12 mouse cellular contexts compared by ENCODE assay signal in the genomic region with DNA sequence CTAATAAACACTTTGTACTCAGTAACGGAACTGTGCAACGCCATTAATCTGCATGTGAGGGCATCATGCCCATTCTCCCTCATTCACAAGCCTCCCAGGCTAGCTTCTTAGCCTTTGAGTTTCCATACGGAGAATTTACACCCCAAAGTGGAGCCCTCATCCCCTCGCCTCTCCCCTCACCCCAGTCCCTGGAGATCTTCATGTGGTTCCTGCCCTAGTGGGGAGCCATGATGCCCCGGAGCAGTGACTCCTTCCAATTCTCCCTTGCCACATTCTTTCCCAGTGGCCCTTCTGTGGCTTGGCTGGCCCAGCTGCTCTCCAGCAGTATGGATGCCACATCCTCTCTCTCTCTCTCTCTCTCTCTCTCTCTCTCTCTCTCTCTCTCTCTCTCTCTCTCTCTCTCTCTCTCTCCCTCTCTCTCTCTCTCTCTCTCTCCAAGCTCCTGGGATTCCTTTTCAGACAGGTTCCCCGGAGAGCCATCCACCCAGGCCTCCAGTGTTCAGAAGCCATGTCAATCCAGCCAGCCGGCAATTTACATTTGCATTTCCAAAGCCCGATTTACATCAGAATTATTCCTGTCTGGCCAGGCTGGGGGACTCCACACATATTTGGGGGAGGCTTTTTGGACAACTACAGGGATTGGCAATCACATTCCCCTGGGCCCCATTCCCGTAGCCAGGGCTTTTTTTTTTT.
DNase-seq lines count a peak whose midpoint lies in the region; ATAC-seq and TF ChIP-seq lines count a peak whose summit lies in the region.
"Had no signal": no experiment of that assay in that cellular context is flagged by ENCODE, and none has a peak within 500 bp of the region (broad histone marks: within the 10 kb centered on the region; RNA-seq: fewer than 3 reads in every experiment).

No protein-coding gene starts in this region.

- DNase-seq in heart, embryonic 10.5 days (ENCODE audit: low spot score): peak; percentile 68
- DNase-seq in heart, adult 2 months: no peak
- no peak for DNase-seq in lung, postnatal 14 days
- no peak for DNase-seq in cerebellum, adult 8-10 months
- DNase-seq in right cerebral cortex, adult 2 months (ENCODE audit: low spot score in 2 of 2): no peak
- DNase-seq: cerebellum, adult 9-10 months; gastrocnemius, postnatal 14 days; kidney, postnatal 25 days had no signal

- WGBS in heart, embryonic 10.5 days: 72% methylated on average over 9 of the region's 9 CpGs
- WGBS in heart, adult 2 months: 75% methylated on average over 9 of the region's 9 CpGs
- 47% methylated on average over 9 of the region's 9 CpGs for WGBS in forebrain, embryonic 12.5 days
- 28% methylated on average over 9 of the region's 9 CpGs for WGBS in hindbrain, embryonic 16.5 days
- WGBS in neural tube, embryonic 12.5 days: 36% methylated on average over 9 of the region's 9 CpGs

- no peaks in the 10 kb centered on the region for H3K79me2 ChIP-seq in heart, adult 2 months (replicated peaks; ENCODE audit: control insufficient read depth, insufficient read depth, low read length)

- no peak overlapping the region for H3K9ac ChIP-seq in heart, adult 2 months (ENCODE audit: low read depth, low read length)
- H3K9ac ChIP-seq in forebrain, embryonic 12.5 days: no peak overlapping the region
- H3K9ac ChIP-seq in hindbrain, embryonic 16.5 days (ENCODE audit: low read depth, low read length): no peak overlapping the region
- no peak overlapping the region for H3K9ac ChIP-seq in neural tube, embryonic 12.5 days

- ATAC-seq in forebrain, embryonic 12.5 days (ENCODE audit: low FRiP score): peak; percentile 87
- peak; percentile 77 for ATAC-seq in hindbrain, embryonic 16.5 days
- peak; percentile 71 for ATAC-seq in neural tube, embryonic 12.5 days (ENCODE audit: low FRiP score, low read depth)
- ATAC-seq: inflammation-experienced regulatory T-cells, adult 6 months had no signal

- no peak for TF ChIP-seq EP300 in heart, adult 2 months (IDR thresholded peaks at IDR 0.05; ENCODE audit: insufficient read depth, low read depth, low read length)

- no peaks in the 10 kb centered on the region for H3K36me3 ChIP-seq in heart, embryonic 10.5 days
- no peaks in the 10 kb centered on the region for H3K36me3 ChIP-seq in heart, adult 2 months (ENCODE audit: control insufficient read depth, insufficient read depth, low read length)
- H3K36me3 ChIP-seq in forebrain, embryonic 12.5 days (replicated peaks): no peaks in the 10 kb centered on the region
- H3K36me3 ChIP-seq in hindbrain, embryonic 16.5 days (ENCODE audit: control insufficient read depth, insufficient read depth, low read length): no peaks in the 10 kb centered on the region
- H3K36me3 ChIP-seq in neural tube, embryonic 12.5 days: no peaks in the 10 kb centered on the region

- no peak overlapping the region for H3K4me2 ChIP-seq in forebrain, embryonic 12.5 days
- H3K4me2 ChIP-seq in hindbrain, embryonic 16.5 days (ENCODE audit: low read length): no peak overlapping the region
- no peak overlapping the region for H3K4me2 ChIP-seq in neural tube, embryonic 12.5 days (replicated peaks)

- H3K27me3 ChIP-seq in heart, embryonic 10.5 days (ENCODE audit: insufficient read depth, poor library complexity, severe bottlenecking): peaks cover 62% of the 10 kb centered on the region
- H3K27me3 ChIP-seq in heart, adult 2 months (ENCODE audit: control insufficient read depth, insufficient read depth, low read length): no peaks in the 10 kb centered on the region
- H3K27me3 ChIP-seq in forebrain, embryonic 12.5 days: peaks cover 52% of the 10 kb centered on the region
- H3K27me3 ChIP-seq in hindbrain, embryonic 16.5 days (replicated peaks; ENCODE audit: control insufficient read depth, insufficient read depth, low read length): peaks cover 2% of the 10 kb centered on the region; the same call in 1 of the 2 replicates
- no peaks in the 10 kb centered on the region; the same call in 1 of the 2 replicates for H3K27me3 ChIP-seq in neural tube, embryonic 12.5 days (replicated peaks)

- no peak overlapping the region for H3K27ac ChIP-seq in heart, embryonic 10.5 days
- no peak overlapping the region for H3K27ac ChIP-seq in heart, adult 2 months
- peak overlapping the region; percentile 61 for H3K27ac ChIP-seq in forebrain, embryonic 12.5 days
- H3K27ac ChIP-seq in hindbrain, embryonic 16.5 days (ENCODE audit: low read depth, low read length): no peak overlapping the region
- H3K27ac ChIP-seq in neural tube, embryonic 12.5 days: no peak overlapping the region

- TF ChIP-seq CTCF in heart, adult 2 months (IDR thresholded peaks at IDR 0.05): no peak

- no peak for TF ChIP-seq POLR2A in heart, adult 2 months (IDR thresholded peaks at IDR 0.05; ENCODE audit: insufficient read depth, low read depth, low read length)

- intact Hi-C loops in heart, adult 2 months (cut with DNase I): no loop called here

- H3K4me3 ChIP-seq in heart, embryonic 10.5 days: no peak overlapping the region
- H3K4me3 ChIP-seq in heart, adult 2 months: no peak overlapping the region
- H3K4me3 ChIP-seq in forebrain, embryonic 12.5 days (replicated peaks): no peak overlapping the region
- no peak overlapping the region for H3K4me3 ChIP-seq in hindbrain, embryonic 16.5 days (ENCODE audit: low read length)
- H3K4me3 ChIP-seq in neural tube, embryonic 12.5 days: no peak overlapping the region

- peaks cover 15% of the 10 kb centered on the region for H3K4me1 ChIP-seq in heart, embryonic 10.5 days
- peaks cover 2% of the 10 kb centered on the region; the same call in 1 of the 2 replicates for H3K4me1 ChIP-seq in heart, adult 2 months (ENCODE audit: control insufficient read depth, insufficient read depth, low read length)
- peaks cover 8% of the 10 kb centered on the region for H3K4me1 ChIP-seq in forebrain, embryonic 12.5 days
- H3K4me1 ChIP-seq in hindbrain, embryonic 16.5 days (ENCODE audit: control insufficient read depth, insufficient read depth, low read depth, low read length): no peaks in the 10 kb centered on the region
- H3K4me1 ChIP-seq in neural tube, embryonic 12.5 days: no peaks in the 10 kb centered on the region; the same call in 1 of the 2 replicates

- H3K9me3 ChIP-seq in heart, embryonic 10.5 days: no peaks in the 10 kb centered on the region
- no peaks in the 10 kb centered on the region for H3K9me3 ChIP-seq in forebrain, embryonic 12.5 days
- no peaks in the 10 kb centered on the region for H3K9me3 ChIP-seq in hindbrain, embryonic 16.5 days (ENCODE audit: control insufficient read depth, low read length)
- no peaks in the 10 kb centered on the region for H3K9me3 ChIP-seq in neural tube, embryonic 12.5 days
